Mouse (Mus musculus) heart, adult 8-10 months (tissue): ENCODE data around the gene Dgki. TPM values are rescaled to one million over a fixed set of nuclear protein-coding genes. Genes with fewer than 3 reads are reported as not detected.

Experiments
- DNase-seq: peaks from one replicate; pipeline ENCODE4 v3.0.0; 2022; ENCODE audit warnings: low spot score
- total RNA-seq, 4 experiments: library from RNA; stranded (reverse); gene quantifications; 2 replicates each; pipeline ENCODE4 v1.2.4; 2022

The Dgki gene
- total RNA-seq, 4 experiments from 2014 or later: 0.11 to 1.3 (median 0.27) TPM

GRCm38 (mm10) chr6:37292068-37292467 lies 7.9 kb downstream of the Dgki start:
- DNase-seq: no peak

GRCm38 (mm10) chr6:37291171-37291570 lies 8.8 kb downstream of the Dgki start:
- no peak for DNase-seq

- no peak for DNase-seq
Measured at GRCm38 (mm10) chr6:37290691-37291090, 9.3 kb downstream of the Dgki start.

- DNase-seq: no peak
Measured at GRCm38 (mm10) chr6:37286134-37286533, 13.8 kb downstream of the Dgki start.

- no peak for DNase-seq
Measured at GRCm38 (mm10) chr6:37284879-37285278, 15.1 kb downstream of the Dgki start.

GRCm38 (mm10) chr6:37283336-37283735 lies 16.6 kb downstream of the Dgki start:
- DNase-seq: no peak

- DNase-seq: no peak
Measured at GRCm38 (mm10) chr6:37282659-37283058, 17.3 kb downstream of the Dgki start.

- DNase-seq: peak; percentile 44
Measured at GRCm38 (mm10) chr6:37276834-37277715, 22.9 kb downstream of the Dgki start.

- DNase-seq: no peak
Measured at GRCm38 (mm10) chr6:37276181-37276580, 23.8 kb downstream of the Dgki start.

- no peak for DNase-seq
Measured at GRCm38 (mm10) chr6:37270905-37271591, 28.9 kb downstream of the Dgki start.

- peak; percentile 36 for DNase-seq
Measured at GRCm38 (mm10) chr6:37268589-37268988, 31.4 kb downstream of the Dgki start.

GRCm38 (mm10) chr6:37267952-37268351 lies 32.0 kb downstream of the Dgki start:
- DNase-seq: no peak

- DNase-seq: peak; percentile 3
Measured at GRCm38 (mm10) chr6:37262486-37262885, 37.5 kb downstream of the Dgki start.

GRCm38 (mm10) chr6:37261236-37261852 lies 38.6 kb downstream of the Dgki start:
- no peak for DNase-seq

GRCm38 (mm10) chr6:37258662-37259061 lies 41.3 kb downstream of the Dgki start:
- DNase-seq: no peak

- DNase-seq: no peak
Measured at GRCm38 (mm10) chr6:37254144-37254543, 45.8 kb downstream of the Dgki start.

GRCm38 (mm10) chr6:37252536-37252935 lies 47.4 kb downstream of the Dgki start:
- DNase-seq: no peak

GRCm38 (mm10) chr6:37250671-37251070 lies 49.3 kb downstream of the Dgki start:
- DNase-seq: no peak

GRCm38 (mm10) chr6:37245757-37246156 lies 54.2 kb downstream of the Dgki start:
- no peak for DNase-seq

GRCm38 (mm10) chr6:37244074-37244473 lies 55.9 kb downstream of the Dgki start:
- DNase-seq: no peak

GRCm38 (mm10) chr6:37242769-37243121 lies 57.2 kb downstream of the Dgki start:
- DNase-seq: no peak

- no peak for DNase-seq
Measured at GRCm38 (mm10) chr6:37242100-37242768, 57.8 kb downstream of the Dgki start.
